ENCODE assay signal across 10 mouse cellular contexts in genomic region chr8:121085011-121085410, GRCm38 (mm10). TPM values are rescaled to one million over a fixed set of nuclear protein-coding genes. Genes with fewer than 3 reads are reported as not detected.
DNase-seq lines count a peak whose midpoint lies in the region; ATAC-seq lines count a peak whose summit lies in the region.
"Had no signal": no experiment of that assay in that cellular context is flagged by ENCODE, and none has a peak within 500 bp of the region (broad histone marks: within the 10 kb centered on the region; RNA-seq: fewer than 3 reads in every experiment).

No protein-coding gene starts in this region.

- peaks cover 100% of the 10 kb centered on the region for H3K27me3 ChIP-seq in heart, embryonic 14.5 days (ENCODE audit: control insufficient read depth, insufficient read depth, low read length)
- peaks cover 100% of the 10 kb centered on the region for H3K27me3 ChIP-seq in embryonic facial prominence, embryonic 10.5 days (replicated peaks; ENCODE audit: low read depth, poor library complexity, severe bottlenecking)
- peaks cover 70% of the 10 kb centered on the region for H3K27me3 ChIP-seq in intestine, embryonic 14.5 days (replicated peaks; ENCODE audit: control insufficient read depth, insufficient read depth, low read length)
- H3K27me3 ChIP-seq in midbrain, embryonic 14.5 days (ENCODE audit: control insufficient read depth, insufficient read depth, low read length), result peaks cover 98% of the 10 kb centered on the region

- H3K9me3 ChIP-seq in heart, embryonic 14.5 days (ENCODE audit: control insufficient read depth, low read length), result no peaks in the 10 kb centered on the region
- no peaks in the 10 kb centered on the region for H3K9me3 ChIP-seq in embryonic facial prominence, embryonic 10.5 days
- no peaks in the 10 kb centered on the region for H3K9me3 ChIP-seq in intestine, embryonic 14.5 days (ENCODE audit: control insufficient read depth, low read length)
- no peaks in the 10 kb centered on the region for H3K9me3 ChIP-seq in midbrain, embryonic 14.5 days (ENCODE audit: control insufficient read depth, low read length)

- no peak overlapping the region for H3K27ac ChIP-seq in heart, embryonic 14.5 days (replicated peaks in 1 of 2; ENCODE audit: control insufficient read depth in 1 of 2, insufficient read depth in 1 of 2, low read depth in 2 of 2, low read length in 2 of 2)
- peak overlapping the region; percentile 86 for H3K27ac ChIP-seq in embryonic facial prominence, embryonic 10.5 days (replicated peaks)
- H3K27ac ChIP-seq in intestine, embryonic 14.5 days (ENCODE audit: low read depth), result peak overlapping the region; percentile 98
- H3K27ac ChIP-seq in midbrain, embryonic 14.5 days (replicated peaks; ENCODE audit: low read depth, low read length), result no peak overlapping the region

- no peaks in the 10 kb centered on the region for H3K36me3 ChIP-seq in heart, embryonic 14.5 days (ENCODE audit: control insufficient read depth, insufficient read depth, low read length)
- H3K36me3 ChIP-seq in embryonic facial prominence, embryonic 10.5 days (replicated peaks), result 0 out of 2 replicates have a peak, but pooled peaks cover 3% of the 10 kb centered on the region
- peaks cover 31% of the 10 kb centered on the region for H3K36me3 ChIP-seq in intestine, embryonic 14.5 days (ENCODE audit: control insufficient read depth, insufficient read depth, low read length)
- H3K36me3 ChIP-seq in midbrain, embryonic 14.5 days (ENCODE audit: control insufficient read depth, insufficient read depth, low read length), result no peaks in the 10 kb centered on the region

- DNase-seq in heart, adult 8-10 months (ENCODE audit: low spot score), result no peak
- DNase-seq in embryonic facial prominence, embryonic 10.5 days (ENCODE audit: low spot score), result peak; percentile 58
- no peak for DNase-seq in intestine, embryonic 14.5 days (ENCODE audit: low spot score)
- DNase-seq in midbrain, embryonic 14.5 days, result no peak
- DNase-seq in left cerebral cortex, postnatal 25 days (ENCODE audit: low spot score in 2 of 2), result no peak
- no peak for DNase-seq in layer of hippocampus, adult 9-10 months (ENCODE audit: low spot score)
- DNase-seq: gastrocnemius, postnatal 25 days; thymus, postnatal 36 days had no signal

- no peak for ATAC-seq in heart, embryonic 14.5 days (ENCODE audit: insufficient number of reproducible peaks, insufficient read depth, low FRiP score, low read depth)
- ATAC-seq in intestine, embryonic 14.5 days (replicated peaks; ENCODE audit: low FRiP score, low TSS enrichment, low read depth), result no peak
- no peak for ATAC-seq in midbrain, embryonic 14.5 days (ENCODE audit: low FRiP score, low TSS enrichment)
- ATAC-seq in granulocyte monocyte progenitor cell, adult 5-6 weeks (replicated peaks; ENCODE audit: poor library complexity, severe bottlenecking), result no peak

- 0 out of 2 replicates have a peak overlapping the region, but pooled peaks have one; percentile 62 for H3K9ac ChIP-seq in heart, embryonic 14.5 days (ENCODE audit: low read length)
- H3K9ac ChIP-seq in intestine, embryonic 14.5 days (ENCODE audit: low read length), result peak overlapping the region; percentile 97
- no peak overlapping the region for H3K9ac ChIP-seq in midbrain, embryonic 14.5 days (replicated peaks; ENCODE audit: low read length)

- H3K4me3 ChIP-seq in heart, embryonic 14.5 days (ENCODE audit: control insufficient read depth in 1 of 2, insufficient read depth in 1 of 2, low read depth in 1 of 2, low read length in 2 of 2), result peak overlapping the region; percentile 40 to 63; a peak in 3 of 4 replicates
- peak overlapping the region; percentile 70 for H3K4me3 ChIP-seq in embryonic facial prominence, embryonic 10.5 days
- H3K4me3 ChIP-seq in intestine, embryonic 14.5 days (ENCODE audit: low read depth, low read length), result peak overlapping the region; percentile 80
- H3K4me3 ChIP-seq in midbrain, embryonic 14.5 days (replicated peaks; ENCODE audit: low read depth, low read length), result 0 out of 2 replicates have a peak overlapping the region, but pooled peaks have one; percentile 2

- peak overlapping the region; percentile 98 for H3K4me2 ChIP-seq in heart, embryonic 14.5 days (ENCODE audit: low read length)
- peak overlapping the region; percentile 79 for H3K4me2 ChIP-seq in intestine, embryonic 14.5 days (ENCODE audit: low read length)
- peak overlapping the region; percentile 58; the same call in 1 of the 2 replicates for H3K4me2 ChIP-seq in midbrain, embryonic 14.5 days (ENCODE audit: low read length)

- whole genome bisulfite sequencing in heart, embryonic 14.5 days, result 7% methylated on average over 30 of the region's 30 CpGs
- WGBS in embryonic facial prominence, embryonic 10.5 days, result under 1% methylated on average over 30 of the region's 30 CpGs
- under 1% methylated on average over 30 of the region's 30 CpGs for WGBS in intestine, embryonic 14.5 days
- WGBS in midbrain, embryonic 14.5 days, result under 1% methylated on average over 30 of the region's 30 CpGs

- H3K4me1 ChIP-seq in heart, embryonic 14.5 days (ENCODE audit: control insufficient read depth in 2 of 2, insufficient read depth in 2 of 2, low read length in 2 of 2), result peaks cover 0 to 13% of the 10 kb centered on the region in 2 experiments; a peak in 3 of 4 replicates
- H3K4me1 ChIP-seq in embryonic facial prominence, embryonic 10.5 days, result peaks cover 71% of the 10 kb centered on the region
- peaks cover 3% of the 10 kb centered on the region for H3K4me1 ChIP-seq in intestine, embryonic 14.5 days (replicated peaks; ENCODE audit: control insufficient read depth, insufficient read depth, low read length)
- peaks cover 9% of the 10 kb centered on the region; the same call in 1 of the 2 replicates for H3K4me1 ChIP-seq in midbrain, embryonic 14.5 days (ENCODE audit: control insufficient read depth, insufficient read depth, low read length)

- intact Hi-C loops in left cerebral cortex, postnatal 25 days (cut with DNase I), result loop anchor here (5.0 kb wide), 1 partner anchor 113 kb away; no protein-coding TSS in a partner anchor

RNA-seq across cellular contexts. Expression of gene Foxf1, which starts 0.8 kb away (rescaled TPM):
- 0.80 TPM in 1 of 2 replicates, not detected in the other for polyA plus RNA-seq in heart, embryonic 14.5 days (2014; fragmentation: Nextera tagmentation; extraction: Ambion mirVana)
- under 1 TPM in 3 of 4 experiments, not detected in 1; 0.19 to 0.34 (median 0.33) TPM for total RNA-seq in heart, adult 8-10 months (2022)
- 28.8 and 30.1 TPM in 2 replicates for polyA plus RNA-seq in embryonic facial prominence, embryonic 10.5 days (2016; fragmentation: Nextera tagmentation; extraction: Ambion mirVana)
- polyA plus RNA-seq in intestine, embryonic 14.5 days (2014; fragmentation: Nextera tagmentation; extraction: Ambion mirVana), result 129 and 149 TPM in 2 replicates
- polyA plus RNA-seq in midbrain, embryonic 14.5 days (2014; fragmentation: Nextera tagmentation; extraction: Ambion mirVana), result 0.12 and 0.97 TPM in 2 replicates
- total RNA-seq in granulocyte monocyte progenitor cell, adult 5-6 weeks (2014; fragmentation: Nextera tagmentation), result not detected in 2 replicates
- not detected in 2 replicates for total RNA-seq in granulocyte monocyte progenitor cell, adult 5-6 weeks (2017)
- 1 to 10 TPM in 1 of 2 experiments, under 1 TPM in 1; 0.87 to 1.1 TPM for total RNA-seq in left cerebral cortex, postnatal 25 days (2021)
- total RNA-seq: gastrocnemius, postnatal 25 days had no signal

RNA-seq across cellular contexts. Expression of gene Mthfsd, which starts 23.2 kb away (rescaled TPM):
- 37.4 and 41.1 TPM in 2 replicates for polyA plus RNA-seq in heart, embryonic 14.5 days (2014; fragmentation: Nextera tagmentation; extraction: Ambion mirVana)
- total RNA-seq in heart, adult 8-10 months (2022), result 10 to 100 TPM; 15.3 to 17.1 (median 15.6) TPM
- 68.2 and 72.3 TPM in 2 replicates for polyA plus RNA-seq in embryonic facial prominence, embryonic 10.5 days (2016; fragmentation: Nextera tagmentation; extraction: Ambion mirVana)
- polyA plus RNA-seq in intestine, embryonic 14.5 days (2014; fragmentation: Nextera tagmentation; extraction: Ambion mirVana), result 59.2 and 62.9 TPM in 2 replicates
- polyA plus RNA-seq in midbrain, embryonic 14.5 days (2014; fragmentation: Nextera tagmentation; extraction: Ambion mirVana), result 50.2 and 52.5 TPM in 2 replicates
- total RNA-seq in granulocyte monocyte progenitor cell, adult 5-6 weeks (2014; fragmentation: Nextera tagmentation), result 38.9 and 45.1 TPM in 2 replicates
- 14.9 and 16.4 TPM in 2 replicates for total RNA-seq in granulocyte monocyte progenitor cell, adult 5-6 weeks (2017)
- 10 to 100 TPM; 38.3 to 40.7 TPM for total RNA-seq in left cerebral cortex, postnatal 25 days (2021)

RNA-seq across cellular contexts. Expression of gene Foxc2, which starts 31.0 kb away (rescaled TPM):
- polyA plus RNA-seq in heart, embryonic 14.5 days (2014; fragmentation: Nextera tagmentation; extraction: Ambion mirVana), result 5.9 and 6.4 TPM in 2 replicates
- total RNA-seq in heart, adult 8-10 months (2022), result 1 to 10 TPM; 1.4 to 2.2 (median 1.6) TPM
- polyA plus RNA-seq in embryonic facial prominence, embryonic 10.5 days (2016; fragmentation: Nextera tagmentation; extraction: Ambion mirVana), result 11.7 and 15.2 TPM in 2 replicates
- polyA plus RNA-seq in intestine, embryonic 14.5 days (2014; fragmentation: Nextera tagmentation; extraction: Ambion mirVana), result 0.43 and 0.48 TPM in 2 replicates
- polyA plus RNA-seq in midbrain, embryonic 14.5 days (2014; fragmentation: Nextera tagmentation; extraction: Ambion mirVana), result 1.5 TPM in 1 of 2 replicates, not detected in the other
- total RNA-seq in granulocyte monocyte progenitor cell, adult 5-6 weeks (2014; fragmentation: Nextera tagmentation), result not detected in 2 replicates
- not detected in 2 replicates for total RNA-seq in granulocyte monocyte progenitor cell, adult 5-6 weeks (2017)
- total RNA-seq in left cerebral cortex, postnatal 25 days (2021), result 1 to 10 TPM; 1.8 to 2.1 TPM

RNA-seq across cellular contexts. Expression of gene Foxl1, which starts 42.7 kb away (rescaled TPM):
- 0.16 and 0.32 TPM in 2 replicates for polyA plus RNA-seq in heart, embryonic 14.5 days (2014; fragmentation: Nextera tagmentation; extraction: Ambion mirVana)
- total RNA-seq in heart, adult 8-10 months (2022), result under 1 TPM in 3 of 4 experiments, not detected in 1; 0.08 to 0.26 (median 0.09) TPM
- polyA plus RNA-seq in embryonic facial prominence, embryonic 10.5 days (2016; fragmentation: Nextera tagmentation; extraction: Ambion mirVana), result 2.8 and 4.6 TPM in 2 replicates
- polyA plus RNA-seq in intestine, embryonic 14.5 days (2014; fragmentation: Nextera tagmentation; extraction: Ambion mirVana), result 6.5 and 7.7 TPM in 2 replicates
- polyA plus RNA-seq in midbrain, embryonic 14.5 days (2014; fragmentation: Nextera tagmentation; extraction: Ambion mirVana), result not detected in 2 replicates
- total RNA-seq in granulocyte monocyte progenitor cell, adult 5-6 weeks (2014; fragmentation: Nextera tagmentation), result not detected in 2 replicates
- total RNA-seq in granulocyte monocyte progenitor cell, adult 5-6 weeks (2017), result not detected in 2 replicates
- under 1 TPM; 0.16 to 0.30 TPM for total RNA-seq in left cerebral cortex, postnatal 25 days (2021)
- total RNA-seq: gastrocnemius, postnatal 25 days had no signal

Comparison
In these comparisons a context has a peak if more than half of its experiments do, and no peak if none do; other contexts are left out.
1. H3K27ac ChIP-seq: peak in embryonic facial prominence, embryonic 10.5 days (single experiment) and intestine, embryonic 14.5 days (single experiment); none in heart, embryonic 14.5 days (0 of 2) and midbrain, embryonic 14.5 days (single experiment).
2. H3K4me3 ChIP-seq: peak in every context shown above with its lines; median percentile 80 in intestine, embryonic 14.5 days; 70 in embryonic facial prominence, embryonic 10.5 days; 52 in heart, embryonic 14.5 days; 2 in midbrain, embryonic 14.5 days.
3. RNA of gene Foxf1, which starts 0.8 kb away (polyA plus RNA-seq): 129 to 149 TPM in intestine, embryonic 14.5 days and 28.8 to 30.1 TPM in embryonic facial prominence, embryonic 10.5 days; 0.12 to 0.97 TPM in midbrain, embryonic 14.5 days and 0.80 TPM in heart, embryonic 14.5 days; every median in the first group is over 10 times any median in the second.
4. Peak in every context shown above with its lines, with median percentiles within 50 percentile points of each other: H3K4me2 ChIP-seq.